In the genomic region with DNA sequence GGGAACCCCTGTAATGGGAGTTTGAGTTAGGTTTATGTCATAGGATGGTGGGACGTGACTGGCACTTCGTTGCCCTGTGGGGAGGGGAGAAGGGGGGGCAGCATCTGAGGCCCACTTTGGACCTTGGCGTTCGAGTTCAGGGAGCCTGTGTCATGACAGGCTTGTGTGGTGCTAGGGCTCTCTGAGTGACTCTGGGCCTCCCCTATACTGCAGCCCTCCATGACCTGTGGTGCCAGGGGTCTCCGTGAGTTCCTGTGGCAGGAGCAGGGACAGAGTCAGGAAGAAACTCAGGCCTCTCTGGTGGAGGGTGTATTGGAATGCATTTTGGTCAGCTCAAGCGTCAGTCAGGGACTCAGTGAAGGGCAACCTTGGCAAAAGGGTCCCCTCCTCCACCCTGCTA, we compare ENCODE assay signal across 10 mouse cellular contexts. TPM values are rescaled to one million over a fixed set of nuclear protein-coding genes. Genes with fewer than 3 reads are reported as not detected.
DNase-seq lines count a peak whose midpoint lies in the region; ATAC-seq and TF ChIP-seq lines count a peak whose summit lies in the region.
"Had no signal": no experiment of that assay in that cellular context is flagged by ENCODE, and none has a peak within 500 bp of the region (broad histone marks: within the 10 kb centered on the region; RNA-seq: fewer than 3 reads in every experiment).

No protein-coding gene starts in this region.

- intact Hi-C loops in gastrocnemius, adult 2 months (cut with DNase I): no loop called here
- intact Hi-C loops in gastrocnemius, postnatal 36 days (cut with DNase I): no loop called here

- no peaks in the 10 kb centered on the region for H3K36me3 ChIP-seq in lung, embryonic 15.5 days
- no peaks in the 10 kb centered on the region for H3K36me3 ChIP-seq in intestine, embryonic 14.5 days (ENCODE audit: control insufficient read depth, insufficient read depth, low read length)

- peak overlapping the region; percentile 67 for H3K4me3 ChIP-seq in gastrocnemius, adult 2 months
- H3K4me3 ChIP-seq in lung, embryonic 15.5 days: peak overlapping the region; percentile 38
- peak overlapping the region; percentile 16; the same call in 1 of the 2 replicates for H3K4me3 ChIP-seq in intestine, embryonic 14.5 days (ENCODE audit: low read depth, low read length)

- no peaks in the 10 kb centered on the region for H3K9me3 ChIP-seq in lung, embryonic 15.5 days
- no peaks in the 10 kb centered on the region for H3K9me3 ChIP-seq in intestine, embryonic 14.5 days (ENCODE audit: control insufficient read depth, low read length)

- H3K27ac ChIP-seq in gastrocnemius, adult 2 months: peak overlapping the region; percentile 80
- peak overlapping the region; percentile 63 for H3K27ac ChIP-seq in lung, embryonic 15.5 days
- H3K27ac ChIP-seq in intestine, embryonic 14.5 days (ENCODE audit: low read depth): no peak overlapping the region

- H3K4me2 ChIP-seq in lung, embryonic 15.5 days: peak overlapping the region; percentile 46
- H3K4me2 ChIP-seq in intestine, embryonic 14.5 days (ENCODE audit: low read length): peak overlapping the region; percentile 25

- 61% methylated on average over 6 of the region's 6 CpGs for WGBS in lung, embryonic 15.5 days
- 86% methylated on average over 6 of the region's 6 CpGs for WGBS in intestine, embryonic 14.5 days

- TF ChIP-seq CTCF in gastrocnemius, adult 2 months (IDR thresholded peaks at IDR 0.05): no peak

- 0 out of 2 replicates have a peak overlapping the region, but pooled peaks have one; percentile 36 for H3K9ac ChIP-seq in lung, embryonic 15.5 days
- H3K9ac ChIP-seq in intestine, embryonic 14.5 days (ENCODE audit: low read length): no peak overlapping the region

- DNase-seq in gastrocnemius, adult 2 months: no peak
- no peak for DNase-seq in gastrocnemius, postnatal 36 days
- DNase-seq in lung, postnatal 14 days: no peak
- DNase-seq in intestine, embryonic 14.5 days (ENCODE audit: low spot score): no peak
- DNase-seq in cerebellum, postnatal 14 days: no peak
- DNase-seq in gastrocnemius, adult 8-10 months (ENCODE audit: low spot score in 2 of 2): no peak
- DNase-seq: embryo, embryonic 11 days had no signal

- ATAC-seq in lung, embryonic 15.5 days (ENCODE audit: borderline replicate concordance, extremely low read depth, low FRiP score, low TSS enrichment): no peak
- ATAC-seq in intestine, embryonic 14.5 days (replicated peaks; ENCODE audit: low FRiP score, low TSS enrichment, low read depth): no peak
- peak; percentile 1; the same call in 1 of the 2 replicates for ATAC-seq in neutrophil, adult 5-6 weeks (ENCODE audit: extremely low read depth, insufficient number of reproducible peaks, low FRiP score, poor library complexity, severe bottlenecking)

- no peaks in the 10 kb centered on the region for H3K4me1 ChIP-seq in lung, embryonic 15.5 days
- no peaks in the 10 kb centered on the region for H3K4me1 ChIP-seq in intestine, embryonic 14.5 days (replicated peaks; ENCODE audit: control insufficient read depth, insufficient read depth, low read length)

- H3K27me3 ChIP-seq in lung, embryonic 15.5 days: no peaks in the 10 kb centered on the region
- no peaks in the 10 kb centered on the region for H3K27me3 ChIP-seq in intestine, embryonic 14.5 days (replicated peaks; ENCODE audit: control insufficient read depth, insufficient read depth, low read length)

RNA-seq across cellular contexts. Expression of gene Inpp5d, which starts 0.6 kb away (rescaled TPM):
- total RNA-seq in gastrocnemius, adult 2 months (2021): 1 to 10 TPM; 3.8 to 4.2 TPM
- total RNA-seq in gastrocnemius, postnatal 36 days (2021): 1 to 10 TPM; 3.8 to 5.3 TPM
- 8.7 and 11.8 TPM in 2 replicates for polyA plus RNA-seq in lung, embryonic 15.5 days (2015; fragmentation: Nextera tagmentation; extraction: Ambion mirVana)
- 5.3 and 8.2 TPM in 2 replicates for polyA plus RNA-seq in intestine, embryonic 14.5 days (2014; fragmentation: Nextera tagmentation; extraction: Ambion mirVana)
- total RNA-seq in neutrophil, adult 5-6 weeks (2017): 183 and 196 TPM in 2 replicates
- total RNA-seq in gastrocnemius, adult 8-10 months (2022): 1 to 10 TPM; 1.8 to 3.9 (median 2.6) TPM

RNA-seq across cellular contexts. Expression of gene Ngef, which starts 47.0 kb away (rescaled TPM):
- total RNA-seq in gastrocnemius, adult 2 months (2021): under 1 TPM; 0.08 to 0.17 TPM
- under 1 TPM; 0.26 to 0.32 TPM for total RNA-seq in gastrocnemius, postnatal 36 days (2021)
- polyA plus RNA-seq in lung, embryonic 15.5 days (2015; fragmentation: Nextera tagmentation; extraction: Ambion mirVana): 3.6 and 3.8 TPM in 2 replicates
- 10.5 and 11.2 TPM in 2 replicates for polyA plus RNA-seq in intestine, embryonic 14.5 days (2014; fragmentation: Nextera tagmentation; extraction: Ambion mirVana)
- total RNA-seq in neutrophil, adult 5-6 weeks (2017): not detected in 2 replicates
- under 1 TPM in 3 of 4 experiments, not detected in 1; 0.13 to 0.19 (median 0.16) TPM for total RNA-seq in gastrocnemius, adult 8-10 months (2022)
- polyA plus RNA-seq: activated CD4-positive, CD25-positive, alpha-beta regulatory T cell, adult 4 months had no signal

Comparison
In these comparisons a context has a peak if more than half of its experiments do, and no peak if none do; other contexts are left out.
1. H3K4me3 ChIP-seq: peak in every context shown above with its lines; median percentile 67 in gastrocnemius, adult 2 months; 38 in lung, embryonic 15.5 days; 16 in intestine, embryonic 14.5 days.
2. RNA of gene Inpp5d, which starts 0.6 kb away (total RNA-seq): 183 to 196 TPM in neutrophil, adult 5-6 weeks; 3.8 to 5.3 TPM in gastrocnemius, postnatal 36 days, 3.8 to 4.2 TPM in gastrocnemius, adult 2 months and 1.8 to 3.9 TPM in gastrocnemius, adult 8-10 months; every median in the first group is over 10 times any median in the second.